Mouse (Mus musculus) stomach, embryonic 16.5 days (tissue): ENCODE measurements around the gene Cryba4. TPM values are rescaled to one million over a fixed set of nuclear protein-coding genes. Genes with fewer than 3 reads are reported as not detected.
A peak's percentile ranks its signal among the peaks of the same experiment; 100 is the strongest.

Experiments used
- ATAC-seq: fragments of 200-750 bp; cut with Nextera tagmentation; 2 replicates; pipeline ENCODE4 v1.8.0; 2017; ENCODE audit warnings: moderate number of reproducible peaks, moderate TSS enrichment; ENCODE audit not compliant: insufficient read depth, low FRiP score
- H3K27ac ChIP-seq: fragments of 300-500 bp; sonication (generic); 2 replicates; pipeline ENCODE4 v1.5.1; 2014; ENCODE audit warnings: low read length
- H3K27me3 ChIP-seq: fragments of 300-500 bp; sonication (generic); 2 replicates; pipeline ENCODE4 v1.6.1; 2014; ENCODE audit warnings: low read length, control low read depth, mixed read lengths; ENCODE audit not compliant: control insufficient read depth, insufficient read depth
- H3K36me3 ChIP-seq: fragments of 300-500 bp; sonication (generic); 2 replicates; pipeline ENCODE4 v1.6.1; 2014; ENCODE audit warnings: low read length; ENCODE audit not compliant: control insufficient read depth, insufficient read depth
- H3K4me1 ChIP-seq: fragments of 300-500 bp; sonication (generic); 2 replicates; pipeline ENCODE4 v1.6.1; 2014; ENCODE audit warnings: low read length, control low read depth, mixed read lengths; ENCODE audit not compliant: control insufficient read depth, insufficient read depth
- H3K4me2 ChIP-seq: fragments of 300-500 bp; sonication (generic); 2 replicates; pipeline ENCODE4 v1.6.1; 2014; ENCODE audit warnings: low read depth, low read length, mixed read lengths
- H3K4me3 ChIP-seq: fragments of 300-500 bp; sonication (generic); replicated peaks from 2 replicates; pipeline ENCODE4 v1.5.1; 2014; ENCODE audit warnings: mild to moderate bottlenecking, low read length
- H3K9ac ChIP-seq: fragments of 300-500 bp; sonication (generic); 2 replicates; pipeline ENCODE4 v1.6.1; 2014; ENCODE audit warnings: low read length
- H3K9me3 ChIP-seq: fragments of 300-500 bp; sonication (generic); replicated peaks from 2 replicates; pipeline ENCODE4 v1.6.1; 2016; ENCODE audit warnings: low read length, control low read depth; ENCODE audit not compliant: control insufficient read depth
- WGBS: fragments of 180-500 bp; shearing (Covaris S2); extraction: QIAGEN DNeasy Blood & Tissue Kit; methylation state at CpG from one replicate; pipeline ENCODE4 v1.1.7; 2014; 5-methylcytosine and 5-hydroxymethylcytosine counted together
- polyA plus RNA-seq: library from polyadenylated mRNA; unstranded; fragments of >200 nt; fragmentation: Nextera tagmentation; extraction: Ambion mirVana; gene quantifications from 2 replicates; pipeline ENCODE4 v1.2.1, GENCODE M21; 2015

Cryba4 gene
- polyA plus RNA-seq, 1 experiment from 2014 or later: 1.9 TPM

GRCm38 (mm10) chr5:112275021-112275804 lies 22.9 kb upstream of the Cryba4 start:
- H3K36me3 ChIP-seq: no peaks in the 10 kb centered on the region
- no peaks in the 10 kb centered on the region for H3K9me3 ChIP-seq
- 42% methylated on average over 3 of the region's 4 CpGs for WGBS
- peak overlapping the region; percentile 69; the same call in 1 of the 2 replicates for H3K9ac ChIP-seq
- no peak overlapping the region for H3K4me3 ChIP-seq
- H3K27ac ChIP-seq: no peak overlapping the region
- peaks cover 33% of the 10 kb centered on the region for H3K4me1 ChIP-seq
- H3K4me2 ChIP-seq: peak overlapping the region; percentile 76
- 0 out of 2 replicates have a peak, but pooled peaks cover 3% of the 10 kb centered on the region for H3K27me3 ChIP-seq
- ATAC-seq: no peak

GRCm38 (mm10) chr5:112273746-112274463 lies 21.6 kb upstream of the Cryba4 start:
- Histone ChIP-seq H3K27me3 (peaks cover 10% of the 10 kb centered on the region; the same call in 1 of the 2 replicates), H3K4me1 (peaks cover 20% of the 10 kb centered on the region), H3K4me3 (no peak overlapping the region), H3K9ac (no peak overlapping the region), H3K36me3 (no peaks in the 10 kb centered on the region), H3K4me2 (no peak overlapping the region), H3K9me3 (no peaks in the 10 kb centered on the region), H3K27ac (no peak overlapping the region)
- ATAC-seq: no peak
- WGBS: 47% methylated on average over 2 of the region's 2 CpGs

- Histone ChIP-seq H3K27me3 (peaks cover 14% of the 10 kb centered on the region; the same call in 1 of the 2 replicates), H3K9ac (no peak overlapping the region), H3K36me3 (no peaks in the 10 kb centered on the region), H3K9me3 (no peaks in the 10 kb centered on the region), H3K4me3 (no peak overlapping the region), H3K27ac (0 out of 2 replicates have a peak overlapping the region, but pooled peaks have one; percentile 16), H3K4me2 (no peak overlapping the region), H3K4me1 (peaks cover 11% of the 10 kb centered on the region)
- ATAC-seq: no peak
- 49% methylated on average over 2 of the region's 2 CpGs for WGBS
These were observed 20.6 kb upstream of the Cryba4 start for GRCm38 (mm10) chr5:112272934-112273333.

GRCm38 (mm10) chr5:112270764-112271541 lies 18.6 kb upstream of the Cryba4 start:
- no peak overlapping the region for H3K9ac ChIP-seq
- no peak overlapping the region for H3K4me3 ChIP-seq
- H3K27ac ChIP-seq: no peak overlapping the region
- ATAC-seq: no peak
- no peaks in the 10 kb centered on the region for H3K9me3 ChIP-seq
- 42% methylated on average over 24 of the region's 24 CpGs for WGBS
- H3K4me2 ChIP-seq: no peak overlapping the region
- peaks cover 18% of the 10 kb centered on the region; the same call in 1 of the 2 replicates for H3K27me3 ChIP-seq
- H3K36me3 ChIP-seq: no peaks in the 10 kb centered on the region
- H3K4me1 ChIP-seq: 0 out of 2 replicates have a peak, but pooled peaks cover 4% of the 10 kb centered on the region

GRCm38 (mm10) chr5:112266011-112266777 lies 13.9 kb upstream of the Cryba4 start:
- no peak overlapping the region for H3K4me2 ChIP-seq
- H3K27me3 ChIP-seq: peaks cover 18% of the 10 kb centered on the region; the same call in 1 of the 2 replicates
- H3K4me3 ChIP-seq: no peak overlapping the region
- H3K36me3 ChIP-seq: no peaks in the 10 kb centered on the region
- H3K27ac ChIP-seq: 0 out of 2 replicates have a peak overlapping the region, but pooled peaks have one; percentile 8
- H3K9me3 ChIP-seq: no peaks in the 10 kb centered on the region
- no peaks in the 10 kb centered on the region for H3K4me1 ChIP-seq
- no peak for ATAC-seq
- H3K9ac ChIP-seq: no peak overlapping the region
- WGBS: 55% methylated on average over 9 of the region's 9 CpGs

- Histone ChIP-seq H3K9ac (no peak overlapping the region), H3K4me1 (no peaks in the 10 kb centered on the region), H3K4me3 (no peak overlapping the region), H3K9me3 (no peaks in the 10 kb centered on the region), H3K27me3 (peaks cover 17% of the 10 kb centered on the region; the same call in 1 of the 2 replicates), H3K27ac (no peak overlapping the region), H3K4me2 (no peak overlapping the region), H3K36me3 (no peaks in the 10 kb centered on the region)
- ATAC-seq: peak; percentile 54; the same call in 1 of the 2 replicates
- WGBS: 10% methylated on average over 10 of the region's 10 CpGs
These were observed 13.2 kb upstream of the Cryba4 start for GRCm38 (mm10) chr5:112265515-112265914.

GRCm38 (mm10) chr5:112265110-112265509 lies 12.8 kb upstream of the Cryba4 start:
- Histone ChIP-seq H3K27me3 (peaks cover 15% of the 10 kb centered on the region; the same call in 1 of the 2 replicates), H3K9ac (no peak overlapping the region), H3K36me3 (no peaks in the 10 kb centered on the region), H3K27ac (no peak overlapping the region), H3K4me1 (no peaks in the 10 kb centered on the region), H3K9me3 (no peaks in the 10 kb centered on the region), H3K4me2 (no peak overlapping the region), H3K4me3 (no peak overlapping the region)
- ATAC-seq: no peak
- WGBS: 75% methylated on average over 5 of the region's 5 CpGs

- 83% methylated on average over 7 of the region's 7 CpGs for WGBS
- no peak for ATAC-seq
- H3K4me1 ChIP-seq: no peaks in the 10 kb centered on the region
These were observed 11.8 kb upstream of the Cryba4 start for GRCm38 (mm10) chr5:112264099-112264498.

More at GRCm38 (mm10) chr5:112264099-112264498, 11.8 kb upstream of the Cryba4 start:
- Histone ChIP-seq H3K36me3 (no peaks in the 10 kb centered on the region), H3K9ac (no peak overlapping the region), H3K4me2 (no peak overlapping the region), H3K9me3 (no peaks in the 10 kb centered on the region), H3K27ac (no peak overlapping the region), H3K4me3 (no peak overlapping the region), H3K27me3 (peaks cover 11% of the 10 kb centered on the region; the same call in 1 of the 2 replicates)
